ENCODE assay signal across 17 mouse cellular contexts in the genomic region with DNA sequence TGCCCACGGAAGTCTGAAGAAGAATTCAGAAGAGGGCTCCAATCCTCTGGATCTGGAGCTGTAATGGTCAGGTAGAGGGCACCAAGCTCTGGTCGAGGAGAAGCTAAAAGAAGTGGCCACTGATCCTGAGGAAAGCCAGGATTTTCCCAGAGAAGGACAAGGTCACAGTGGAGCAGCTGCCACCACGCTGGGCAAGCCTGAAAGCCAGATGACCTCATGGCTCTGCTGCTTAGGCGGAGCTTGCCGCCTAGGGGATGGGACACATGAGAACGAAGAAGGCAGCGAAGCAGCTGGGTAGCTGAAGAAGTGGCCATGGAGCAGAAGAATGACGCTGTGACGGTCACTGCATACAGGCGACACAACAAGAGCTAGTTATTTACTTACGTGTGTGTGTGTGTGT.
A peak's percentile ranks its signal among the peaks of the same experiment; 100 is the strongest.
DNase-seq lines count a peak whose midpoint lies in the region.
"Had no signal": no experiment of that assay in that cellular context is flagged by ENCODE, and none has a peak within 500 bp of the region (broad histone marks: within the 10 kb centered on the region; RNA-seq: fewer than 3 reads in every experiment).

No protein-coding gene starts in this region.

- peak; percentile 33 for DNase-seq in embryo, embryonic 10 days (ENCODE audit: low spot score)
- no peak for DNase-seq in embryo, embryonic 11 days
- DNase-seq in heart, adult 11 months: peak; percentile 65
- no peak for DNase-seq in heart, postnatal 4 days
- peak; percentile 34 for DNase-seq in ZHBTc4 (ENCODE audit: low read depth, low spot score)
- peak; percentile 60 for DNase-seq in adrenal gland, postnatal 14 days
- no peak for DNase-seq in T-cell, adult 2 months (ENCODE audit: low spot score)
- no peak for DNase-seq in layer of hippocampus, adult 11-12 months (ENCODE audit: low spot score)
- DNase-seq: cerebellum, adult 11 months; cerebellum, adult 9-10 months; cerebellum, postnatal 36 days; kidney, adult 9 months; kidney, postnatal 14 days; liver, embryonic 13.5 days; lung, adult 2 months; lung, postnatal 10 days; thymus, postnatal 4 days had no signal

Comparison
In these comparisons a context has a peak if more than half of its experiments do, and no peak if none do; other contexts are left out.
1. DNase-seq: peak in embryo, embryonic 10 days (single experiment), heart, adult 11 months (single experiment), ZHBTc4 (single experiment) and adrenal gland, postnatal 14 days (single experiment); none in embryo, embryonic 11 days (single experiment), heart, postnatal 4 days (single experiment), T-cell, adult 2 months (single experiment) and layer of hippocampus, adult 11-12 months (single experiment).